Mouse (Mus musculus) embryo, embryonic 9.5 days (tissue): Measurements from ENCODE around the gene Emd.
A peak's percentile ranks its signal among the peaks of the same experiment; 100 is the strongest.

ENCODE experiments used
- DNase-seq: peaks from one replicate; pipeline ENCODE4 v3.0.0-alpha.2; 2017; ENCODE audit errors: extremely low spot score

Emd gene

GRCm38 (mm10) chrX:74273422-74274322 lies 19.2 kb downstream of the Emd start:
- DNase-seq, result peak; percentile 40

GRCm38 (mm10) chrX:74277916-74278315 lies 23.4 kb downstream of the Emd start:
- no peak for DNase-seq

- DNase-seq, result no peak
Measured at GRCm38 (mm10) chrX:74281041-74281731, 26.7 kb downstream of the Emd start.

- DNase-seq, result peak; percentile 57
Measured at GRCm38 (mm10) chrX:74281732-74282394, 27.4 kb downstream of the Emd start, which contains the start of the genes Taz and Dnase1l1. Gene Taz, plus strand, starts transcription at chrX:74281912. Gene Dnase1l1, minus strand, starts transcription at chrX:74282337.

- DNase-seq, result peak; percentile 73
Measured at GRCm38 (mm10) chrX:74282395-74283091, 28.1 kb downstream of the Emd start.

- no peak for DNase-seq
Measured at GRCm38 (mm10) chrX:74283092-74283437, 28.6 kb downstream of the Emd start.

- no peak for DNase-seq
Measured at GRCm38 (mm10) chrX:74293431-74293830, 38.9 kb downstream of the Emd start.

- peak; percentile 91 for DNase-seq
Measured at GRCm38 (mm10) chrX:74296538-74297448, 42.3 kb downstream of the Emd start, which contains the start of gene Atp6ap1. Gene Atp6ap1, plus strand, starts transcription at chrX:74297097.

- DNase-seq, result no peak
Measured at GRCm38 (mm10) chrX:74298348-74298747, 43.9 kb downstream of the Emd start.

- no peak for DNase-seq
Measured at GRCm38 (mm10) chrX:74299721-74300120, 45.2 kb downstream of the Emd start.

GRCm38 (mm10) chrX:74304867-74305700 lies 50.6 kb downstream of the Emd start, which contains the start of gene Gdi1:
Gene Gdi1, plus strand, starts transcription at chrX:74304998.
- DNase-seq, result peak; percentile 83
